Mouse (Mus musculus) hindbrain, embryonic 10.5 days (tissue): ENCODE results near the gene Ngdn. TPM values are rescaled to one million over a fixed set of nuclear protein-coding genes. Genes with fewer than 3 reads are reported as not detected.

Source experiments
- DNase-seq: peaks from one replicate; pipeline ENCODE4 v3.0.0-alpha.2; 2017; ENCODE audit warnings: low spot score
- H3K27ac ChIP-seq: fragments of 300-500 bp; sonication (generic); 2 replicates; pipeline ENCODE4 v1.5.1; 2016; ENCODE audit warnings: mild to moderate bottlenecking, moderate library complexity
- H3K27me3 ChIP-seq: fragments of 300-500 bp; sonication (generic); 2 replicates; pipeline ENCODE4 v1.6.1; 2016; ENCODE audit warnings: mild to moderate bottlenecking; ENCODE audit not compliant: poor library complexity, insufficient read depth, severe bottlenecking
- H3K36me3 ChIP-seq: fragments of 300-500 bp; sonication (generic); 2 replicates; pipeline ENCODE4 v1.6.1; 2016; ENCODE audit warnings: mild to moderate bottlenecking, moderate library complexity
- H3K4me1 ChIP-seq: fragments of 300-500 bp; sonication (generic); replicated peaks from 2 replicates; pipeline ENCODE4 v1.6.1; 2016; ENCODE audit warnings: mild to moderate bottlenecking
- H3K4me3 ChIP-seq: fragments of 300-500 bp; sonication (generic); 2 replicates; pipeline ENCODE4 v1.5.1; 2016; ENCODE audit warnings: mild to moderate bottlenecking, moderate library complexity
- H3K9me3 ChIP-seq: fragments of 300-500 bp; sonication (generic); 2 replicates; pipeline ENCODE4 v1.6.1; 2016; ENCODE audit warnings: mild to moderate bottlenecking, moderate library complexity
- WGBS: fragments of 180-500 bp; shearing (Covaris S2); methylation state at CpG from one replicate; pipeline ENCODE4 v1.1.7; 2016; 5-methylcytosine and 5-hydroxymethylcytosine counted together
- microRNA counts: library from miRNA; unstranded; fragments of <30 nt; microRNA quantifications from one replicate; lab custom pipeline; 2017
- polyA plus RNA-seq: library from polyadenylated mRNA; unstranded; fragments of >200 nt; fragmentation: Nextera tagmentation; extraction: Ambion mirVana; gene quantifications from 2 replicates; pipeline ENCODE4 v1.2.1, GENCODE M21; 2016

Ngdn gene
- polyA plus RNA-seq, 1 experiment from 2014 or later: 73.5 TPM

- peak overlapping the region; percentile 13 for H3K4me3 ChIP-seq
- no peak for DNase-seq
- 27% methylated on average over 19 of the region's 19 CpGs for WGBS
- peaks cover 33% of the 10 kb centered on the region for H3K27me3 ChIP-seq
- peaks cover 24% of the 10 kb centered on the region for H3K4me1 ChIP-seq
- H3K9me3 ChIP-seq: no peaks in the 10 kb centered on the region
- H3K36me3 ChIP-seq: peaks cover 84% of the 10 kb centered on the region
- H3K27ac ChIP-seq: 0 out of 2 replicates have a peak overlapping the region, but pooled peaks have one; percentile 19
Observed at GRCm38 (mm10) chr14:55071756-55072155, 56.5 kb downstream of the Ngdn start.

MicroRNAs encoded within 50 kb of the gene (microRNA counts, 519-probe panel; counts per million panel counts)
- 1,255 counts per million, percentile 77 among the panel's probes with 10 or more counts for microRNA mmu-miR-208b (lab: Ali Mortazavi, UCI)

Other genes starting within 250 kb of the Ngdn start
- 1.8 and 3.5 TPM in 2 replicates for gene Slc7a8, start 233.5 kb upstream of the Ngdn start, polyA plus RNA-seq
- gene Rnf212b, start 201.3 kb upstream of the Ngdn start, polyA plus RNA-seq: not detected in 2 replicates
- 19.7 and 22.7 TPM in 2 replicates for gene Homez, start 144.5 kb upstream of the Ngdn start, polyA plus RNA-seq
- gene Ppp1r3e, start 137.9 kb upstream of the Ngdn start, polyA plus RNA-seq: 0.38 and 0.44 TPM in 2 replicates
- gene Bcl2l2, start 132.1 kb upstream of the Ngdn start, polyA plus RNA-seq: 2.2 and 3.0 TPM in 2 replicates
- 0.29 TPM in 1 of 2 replicates, not detected in the other for gene Gm20521, start 132.0 kb upstream of the Ngdn start, polyA plus RNA-seq
- 160 TPM in 2 replicates for gene Pabpn1, start 123.0 kb upstream of the Ngdn start, polyA plus RNA-seq
- 45.2 and 62.5 TPM in 2 replicates for gene Slc22a17, start 102.3 kb upstream of the Ngdn start, polyA plus RNA-seq
- gene Efs, start 89.3 kb upstream of the Ngdn start, polyA plus RNA-seq: 36.5 and 40.0 TPM in 2 replicates
- 0.24 TPM in 1 of 2 replicates, not detected in the other for gene Il25, start 82.8 kb upstream of the Ngdn start, polyA plus RNA-seq
- gene Cmtm5, start 79.2 kb upstream of the Ngdn start, polyA plus RNA-seq: 0.78 and 2.9 TPM in 2 replicates
- 0.63 and 1.9 TPM in 2 replicates for gene Myh6, start 48.5 kb upstream of the Ngdn start, polyA plus RNA-seq
- gene Gm17428, start 38.5 kb upstream of the Ngdn start, polyA plus RNA-seq: not detected in 2 replicates
- 0.16 and 4.6 TPM in 2 replicates for gene Myh7, start 20.8 kb upstream of the Ngdn start, polyA plus RNA-seq
- gene Zfhx2, start 76.9 kb downstream of the Ngdn start, polyA plus RNA-seq: 8.8 and 17.7 TPM in 2 replicates
- gene Thtpa, start 79.3 kb downstream of the Ngdn start, polyA plus RNA-seq: 24.4 and 26.1 TPM in 2 replicates
- gene Ap1g2, start 91.1 kb downstream of the Ngdn start, polyA plus RNA-seq: 14.5 and 16.3 TPM in 2 replicates
- 0.75 and 1.7 TPM in 2 replicates for gene Jph4, start 101.5 kb downstream of the Ngdn start, polyA plus RNA-seq
- gene Dhrs2, start 206.6 kb downstream of the Ngdn start, polyA plus RNA-seq: not detected in 2 replicates